Mouse (Mus musculus): ENCODE measurements around the gene Araf.

DNA sequence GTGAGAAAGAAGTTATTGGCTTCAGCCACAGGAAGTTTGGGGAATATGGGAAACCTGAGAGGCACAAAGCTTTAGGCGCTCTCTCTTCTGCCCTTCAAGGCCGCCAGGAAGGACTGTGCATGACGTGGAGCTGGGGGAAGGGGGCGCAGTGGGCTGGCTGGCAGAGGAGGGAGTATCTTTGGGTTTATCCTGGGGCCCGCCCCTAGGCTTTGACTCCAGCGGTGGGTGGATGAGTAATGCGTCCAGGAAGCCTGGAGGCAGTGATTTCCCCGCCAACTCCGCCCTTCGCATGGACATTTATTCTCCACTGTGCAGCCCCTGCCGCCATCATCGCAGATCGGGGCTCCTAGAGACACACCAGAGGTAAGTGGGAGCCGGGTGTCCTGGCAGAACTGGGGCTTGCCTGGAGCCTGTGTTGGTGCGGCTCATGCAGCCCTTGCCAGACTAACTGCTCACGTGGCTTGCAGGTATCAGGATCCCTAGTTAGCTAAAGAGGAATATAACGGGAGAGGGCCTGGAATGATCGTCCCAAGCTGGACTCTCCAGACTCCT, 72.4 kb downstream of the Araf start, which contains the start of gene Timp1:
- no peak for TF ChIP-seq CTCF (conservative IDR thresholded peaks at IDR 0.05; ENCODE audit: insufficient read depth, insufficient read length, low read depth, low read length)
- no peak for TF ChIP-seq POLR2A (IDR thresholded peaks at IDR 0.05; ENCODE audit: low read depth, low read length)
